Mouse (Mus musculus) lung, embryonic 14.5 days (tissue): Measurements from ENCODE around the gene Gak. TPM values are rescaled to one million over a fixed set of nuclear protein-coding genes. Genes with fewer than 3 reads are reported as not detected.

Source experiments
- ATAC-seq: fragments of 200-750 bp; cut with Nextera tagmentation; 2 replicates; pipeline ENCODE4 v1.8.0; 2017; ENCODE audit warnings: mild to moderate bottlenecking, moderate TSS enrichment, moderate library complexity; ENCODE audit not compliant: insufficient read depth
- DNase-seq: peaks from one replicate; pipeline ENCODE4 v3.0.0-alpha.2; 2015
- H3K27ac ChIP-seq: fragments of 300-500 bp; sonication (generic); 2 replicates; pipeline ENCODE4 v1.5.1; 2014; ENCODE audit warnings: low read depth, mild to moderate bottlenecking, moderate library complexity
- H3K27me3 ChIP-seq: fragments of 300-500 bp; sonication (generic); 2 replicates; pipeline ENCODE4 v1.6.1; 2014; ENCODE audit warnings: low read length, control low read depth; ENCODE audit not compliant: insufficient read depth
- H3K36me3 ChIP-seq: fragments of 300-500 bp; sonication (generic); 2 replicates; pipeline ENCODE4 v1.6.1; 2014; ENCODE audit warnings: control low read depth; ENCODE audit not compliant: insufficient read depth
- H3K4me1 ChIP-seq: fragments of 300-500 bp; sonication (generic); 2 replicates; pipeline ENCODE4 v1.6.1; 2014; ENCODE audit warnings: antibody characterized with exemption, control low read depth; ENCODE audit not compliant: insufficient read depth
- H3K4me2 ChIP-seq: fragments of 300-500 bp; sonication (generic); 2 replicates; pipeline ENCODE4 v1.6.1; 2014; ENCODE audit warnings: mild to moderate bottlenecking
- H3K4me3 ChIP-seq: fragments of 300-500 bp; sonication (generic); 2 replicates; pipeline ENCODE4 v1.5.1; 2014; ENCODE audit warnings: low read depth, low read length
- H3K9ac ChIP-seq: fragments of 300-500 bp; sonication (generic); 2 replicates; pipeline ENCODE4 v1.6.1; 2014
- H3K9me3 ChIP-seq: fragments of 300-500 bp; sonication (generic); 2 replicates; pipeline ENCODE4 v1.6.1; 2016; ENCODE audit warnings: low read depth, low read length, control low read depth
- CTCF ChIP-seq: IDR thresholded peaks from 2 replicates; pipeline ENCODE4 v1.5.1; 2016; ENCODE audit warnings: antibody characterized with exemption, low read depth
- WGBS: fragments of 180-500 bp; shearing (Covaris S2); extraction: QIAGEN DNeasy Blood & Tissue Kit; methylation state at CpG from one replicate; pipeline ENCODE4 v1.1.7; 2014; 5-methylcytosine and 5-hydroxymethylcytosine counted together
- polyA plus RNA-seq: library from polyadenylated mRNA; unstranded; fragments of >200 nt; fragmentation: Nextera tagmentation; extraction: Ambion mirVana; gene quantifications from 2 replicates; pipeline ENCODE4 v1.2.1, GENCODE M21; 2014

The Gak gene
- polyA plus RNA-seq, 1 experiment from 2014 or later, result 52.1 TPM

DNA sequence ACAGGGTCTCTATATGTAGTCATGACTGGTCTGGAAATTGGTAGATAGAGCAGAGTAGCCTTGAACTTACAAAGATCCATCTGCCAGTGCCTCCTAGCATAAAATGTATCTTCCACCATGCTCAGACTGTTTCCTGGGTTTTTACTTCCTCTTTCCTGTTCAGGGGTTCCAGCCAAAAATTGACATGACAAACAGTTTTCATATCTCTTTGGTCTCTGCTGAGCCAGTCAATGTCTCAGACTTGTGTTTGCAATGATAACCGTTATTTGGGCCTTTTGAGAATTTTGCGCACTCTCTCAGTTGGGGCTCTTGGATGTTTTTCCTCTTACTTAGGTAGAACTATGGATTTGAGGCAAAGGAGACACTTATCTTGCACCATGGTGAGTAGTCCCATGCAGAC, 95.4 kb downstream of the Gak start:
- H3K4me1 ChIP-seq, result no peaks in the 10 kb centered on the region
- no peak overlapping the region for H3K27ac ChIP-seq
- peaks cover 4% of the 10 kb centered on the region; the same call in 1 of the 2 replicates for H3K9me3 ChIP-seq
- DNase-seq, result no peak
- H3K4me3 ChIP-seq, result no peak overlapping the region
- WGBS, result 82% methylated on average over 2 of the region's 2 CpGs
- TF ChIP-seq CTCF, result no peak
- H3K27me3 ChIP-seq, result no peaks in the 10 kb centered on the region
- H3K4me2 ChIP-seq, result no peak overlapping the region
- no peaks in the 10 kb centered on the region for H3K36me3 ChIP-seq
- H3K9ac ChIP-seq, result no peak overlapping the region
- no peak for ATAC-seq

DNA sequence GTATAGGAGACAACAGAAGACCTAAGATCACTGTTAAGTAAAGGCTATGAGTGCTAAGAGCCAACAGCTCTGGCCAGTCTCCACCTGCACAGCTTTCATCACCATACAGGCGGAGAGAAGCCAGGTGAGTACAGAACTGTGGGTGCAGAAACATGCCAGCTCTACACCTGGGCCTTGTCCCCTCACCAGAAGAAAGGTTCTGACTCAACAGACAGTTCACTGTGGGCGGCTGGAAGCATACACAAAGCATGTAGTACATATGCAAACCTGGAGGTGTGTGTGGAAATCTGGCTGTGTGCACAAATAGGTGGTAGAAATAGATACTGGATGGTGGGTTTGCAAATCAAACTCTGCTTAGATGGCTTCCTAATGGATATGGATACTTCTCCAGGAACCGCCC, 107.0 kb downstream of the Gak start:
- Histone ChIP-seq H3K9me3 (no peaks in the 10 kb centered on the region), H3K27ac (no peak overlapping the region), H3K4me1 (no peaks in the 10 kb centered on the region), H3K4me2 (no peak overlapping the region), H3K4me3 (no peak overlapping the region), H3K9ac (no peak overlapping the region), H3K36me3 (no peaks in the 10 kb centered on the region), H3K27me3 (no peaks in the 10 kb centered on the region)
- no peak for DNase-seq
- no peak for TF ChIP-seq CTCF
- ATAC-seq, result no peak
- WGBS, result 85% methylated on average over 3 of the region's 3 CpGs

DNA sequence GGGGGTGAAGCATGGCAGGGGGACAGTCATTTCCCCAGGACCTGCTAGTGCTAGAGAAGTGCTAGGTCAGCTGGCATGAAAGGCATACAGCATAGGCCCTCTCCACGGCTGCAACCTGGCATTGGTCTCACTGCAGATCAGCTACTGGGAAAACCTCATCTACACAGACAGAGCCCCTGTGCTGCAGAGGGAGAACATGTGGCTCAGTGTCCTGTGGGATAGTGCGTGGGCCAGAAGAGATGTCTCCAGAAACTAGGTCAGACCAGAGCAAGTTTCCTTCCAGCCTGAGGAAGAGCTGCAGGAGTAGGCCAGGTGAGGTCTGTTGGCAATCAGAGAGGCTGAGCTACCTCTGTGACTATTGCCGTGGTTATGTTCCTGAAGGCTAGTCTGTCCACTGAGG, 107.7 kb downstream of the Gak start:
- Histone ChIP-seq H3K9me3 (no peaks in the 10 kb centered on the region), H3K4me1 (no peaks in the 10 kb centered on the region), H3K4me3 (no peak overlapping the region), H3K9ac (no peak overlapping the region), H3K27me3 (no peaks in the 10 kb centered on the region), H3K4me2 (no peak overlapping the region), H3K27ac (no peak overlapping the region), H3K36me3 (no peaks in the 10 kb centered on the region)
- no peak for ATAC-seq
- no peak for TF ChIP-seq CTCF
- WGBS, result 75% methylated on average over 3 of the region's 3 CpGs
- DNase-seq, result no peak

DNA sequence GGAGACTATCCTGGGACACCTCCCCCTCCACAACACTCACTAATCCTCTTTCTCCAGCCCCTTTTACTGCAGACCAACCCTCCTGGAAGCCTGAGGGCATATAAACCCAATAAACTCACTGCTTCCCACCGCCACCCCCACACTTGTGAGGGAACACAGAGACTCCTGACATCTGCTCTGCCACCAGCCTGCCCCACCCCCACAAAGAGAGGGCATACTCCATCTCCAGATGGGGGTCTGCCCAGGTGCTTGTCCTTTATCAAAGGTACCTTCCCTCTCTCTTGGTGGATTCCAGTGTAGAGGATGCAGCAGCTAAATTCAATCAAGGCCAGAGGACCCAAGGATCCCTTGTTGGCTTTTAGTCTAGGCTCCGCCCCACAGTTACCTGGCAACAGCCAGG, 108.5 kb downstream of the Gak start:
- Histone ChIP-seq H3K9ac (no peak overlapping the region), H3K4me3 (no peak overlapping the region), H3K9me3 (no peaks in the 10 kb centered on the region), H3K4me1 (no peaks in the 10 kb centered on the region), H3K27me3 (no peaks in the 10 kb centered on the region), H3K36me3 (no peaks in the 10 kb centered on the region), H3K27ac (no peak overlapping the region), H3K4me2 (no peak overlapping the region)
- DNase-seq, result no peak
- ATAC-seq, result no peak
- TF ChIP-seq CTCF, result no peak
- WGBS, result 63% methylated on average over 2 of the region's 2 CpGs

DNA sequence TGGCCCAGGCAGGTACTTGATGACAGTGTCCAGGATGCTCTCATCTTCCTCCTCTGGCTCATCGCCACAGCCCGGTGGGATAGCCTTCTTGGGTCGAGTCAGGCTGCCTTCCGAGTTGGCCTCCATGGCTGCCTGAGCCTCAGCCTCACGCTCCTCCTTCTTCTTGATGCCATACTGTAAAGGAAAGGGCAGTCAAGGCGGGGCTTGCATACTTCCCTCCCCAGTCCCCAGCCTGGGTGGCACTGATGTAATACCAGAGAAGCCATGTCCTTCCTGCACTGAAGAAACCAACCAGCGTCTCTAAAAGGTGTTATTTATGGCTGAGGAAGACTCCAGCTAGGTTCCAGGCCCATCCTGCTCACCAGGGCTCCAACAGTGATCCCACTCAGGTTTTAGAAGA, 109.4 kb downstream of the Gak start:
- WGBS, result 80% methylated on average over 7 of the region's 7 CpGs
- no peak for DNase-seq
- Histone ChIP-seq H3K4me1 (no peaks in the 10 kb centered on the region), H3K36me3 (no peaks in the 10 kb centered on the region), H3K27ac (no peak overlapping the region), H3K27me3 (no peaks in the 10 kb centered on the region), H3K4me2 (no peak overlapping the region), H3K9ac (no peak overlapping the region), H3K9me3 (no peaks in the 10 kb centered on the region), H3K4me3 (no peak overlapping the region)
- ATAC-seq, result no peak
- no peak for TF ChIP-seq CTCF

Other genes with a start within 250 kb of the Gak start
- gene Pde6b, start 241.4 kb downstream of the Gak start, polyA plus RNA-seq, result 0.12 and 0.26 TPM in 2 replicates
- 400 and 416 TPM in 2 replicates for gene Atp5k, start 195.3 kb downstream of the Gak start, polyA plus RNA-seq
- 0.16 TPM in 1 of 2 replicates, not detected in the other for gene Mfsd7a, start 180.9 kb downstream of the Gak start, polyA plus RNA-seq
- gene Pcgf3, start 168.5 kb downstream of the Gak start, polyA plus RNA-seq, result 19.5 and 26.5 TPM in 2 replicates
- gene Cplx1, start 79.7 kb downstream of the Gak start, polyA plus RNA-seq, result 0.24 and 0.54 TPM in 2 replicates
- 26.4 and 29.0 TPM in 2 replicates for gene Tmem175, start within 50 bp of the Gak start, polyA plus RNA-seq
- gene Idua, start 30.6 kb upstream of the Gak start, polyA plus RNA-seq, result 11.8 and 12.3 TPM in 2 replicates
- 8.7 and 12.1 TPM in 2 replicates for gene Dgkq, start 39.9 kb upstream of the Gak start, polyA plus RNA-seq
- gene Slc26a1, start 45.8 kb upstream of the Gak start, polyA plus RNA-seq, result 0.60 and 0.70 TPM in 2 replicates
- 40.1 and 47.5 TPM in 2 replicates for gene Fgfrl1, start 62.6 kb upstream of the Gak start, polyA plus RNA-seq
- not detected in 2 replicates for gene Rnf212, start 145.2 kb upstream of the Gak start, polyA plus RNA-seq
- gene Tmed11, start 165.6 kb upstream of the Gak start, polyA plus RNA-seq, result not detected in 2 replicates
- gene Vmn2r8, start 179.1 kb upstream of the Gak start, polyA plus RNA-seq, result not detected in 2 replicates
- not detected in 2 replicates for gene Vmn2r9, start 222.8 kb upstream of the Gak start, polyA plus RNA-seq